Mouse (Mus musculus): Measurements from ENCODE around the gene Mxra7.

The Mxra7 gene

DNA sequence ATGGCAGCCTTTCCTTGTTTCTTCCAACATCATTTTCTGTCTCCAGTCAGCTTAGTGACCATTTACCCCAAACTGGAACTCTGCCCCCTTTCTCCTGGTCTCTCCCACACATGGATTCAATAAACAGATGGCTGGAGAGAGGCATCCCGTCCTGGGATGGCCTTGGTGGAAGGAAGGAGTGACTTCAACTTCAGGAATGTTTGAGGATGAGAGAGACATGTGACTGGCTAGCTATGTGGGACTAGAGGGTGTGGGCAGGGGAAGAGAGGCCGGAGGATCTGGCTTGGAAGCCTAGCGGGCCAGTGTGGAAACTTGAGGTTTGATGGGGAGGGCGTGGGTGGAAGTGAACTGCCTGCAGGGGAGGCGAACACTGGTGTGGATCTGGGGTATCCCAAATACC, 11.1 kb downstream of the Mxra7 start:
- DNase-seq: no peak

DNA sequence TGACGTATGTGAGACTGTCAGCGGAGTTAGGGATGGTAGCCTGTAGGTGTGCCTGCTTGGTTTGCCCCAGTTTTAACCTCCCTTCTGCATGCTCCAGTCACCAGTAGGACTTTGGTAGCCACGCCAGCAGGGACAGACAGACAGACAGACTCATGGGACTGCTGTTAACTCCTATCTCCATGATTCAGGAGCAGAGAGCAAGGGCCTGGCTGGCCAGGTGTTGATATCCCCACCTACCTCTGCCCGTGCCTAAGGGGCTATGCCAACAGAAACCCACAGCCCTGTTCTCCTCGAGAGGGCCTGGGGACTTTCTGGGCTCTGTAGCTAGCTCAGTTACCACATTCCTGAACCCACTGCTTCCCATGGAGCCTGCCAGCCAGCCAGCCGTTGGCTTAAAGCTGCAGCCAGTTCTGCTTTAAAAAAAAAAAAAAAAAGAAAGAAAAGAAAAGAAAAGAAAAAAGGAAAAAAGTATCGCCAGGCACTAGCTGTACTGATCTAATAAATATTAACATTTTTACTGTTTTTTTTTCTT, 12.9 kb downstream of the Mxra7 start:
- DNase-seq: no peak

DNA sequence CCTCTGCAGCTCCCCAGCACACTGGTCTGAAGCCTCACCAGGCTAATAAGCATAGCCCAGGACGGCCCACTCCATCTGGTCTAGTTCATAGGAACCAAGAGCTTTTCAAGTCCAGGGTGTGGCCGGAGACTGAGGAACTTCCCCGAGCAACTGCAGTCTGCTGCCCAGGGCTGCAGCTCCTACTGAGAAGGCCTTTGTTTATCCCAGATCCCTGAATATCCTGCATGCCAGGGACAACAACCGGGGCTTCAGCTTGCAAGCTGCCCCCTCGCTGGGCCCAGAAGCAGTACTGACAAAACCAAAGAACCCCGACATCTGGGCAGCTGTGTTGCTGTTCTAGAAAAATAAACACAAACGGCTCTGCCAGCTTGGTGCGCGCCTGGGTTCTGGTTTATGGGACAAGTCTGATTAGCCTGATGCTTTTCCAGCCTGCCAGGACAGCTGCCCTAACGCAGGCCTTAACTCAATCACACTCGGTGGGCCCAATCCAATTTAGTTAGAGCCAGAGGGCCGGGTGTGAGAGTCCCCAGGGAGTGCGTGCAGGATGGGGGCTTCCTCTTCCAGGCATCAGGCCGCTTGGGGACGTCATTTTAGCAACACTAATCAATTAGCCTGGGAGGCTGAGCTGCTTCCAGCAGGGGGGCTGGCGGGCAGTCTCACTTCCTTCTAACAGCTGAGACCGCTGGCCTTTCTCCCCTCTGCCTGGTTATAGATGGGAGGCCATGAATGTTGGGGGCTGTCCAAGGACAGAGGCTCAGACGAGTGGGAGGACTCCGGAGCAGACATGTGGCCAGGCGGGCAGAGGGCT, 13.6 kb downstream of the Mxra7 start:
- DNase-seq: peak; percentile 94

DNA sequence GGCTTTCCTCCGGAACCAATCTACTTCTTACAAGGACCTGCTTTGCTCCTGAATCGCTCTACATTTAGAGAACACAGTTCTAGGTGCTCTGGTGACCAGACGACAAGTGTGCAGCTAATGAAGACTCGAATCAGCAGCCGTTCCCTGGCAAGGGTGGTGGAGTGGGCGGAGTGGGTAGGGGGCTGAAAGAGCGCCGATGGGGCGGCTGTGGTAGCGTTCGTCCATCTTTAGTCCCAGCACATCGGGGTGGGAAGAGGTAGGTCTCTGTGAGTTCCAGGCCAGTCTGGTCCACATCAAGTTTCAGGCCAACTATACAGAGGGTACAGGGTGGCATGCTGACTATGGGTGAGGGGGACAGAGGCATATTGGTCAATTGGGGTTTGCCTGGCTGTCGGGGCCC, 14.2 kb downstream of the Mxra7 start:
- DNase-seq: no peak

DNA sequence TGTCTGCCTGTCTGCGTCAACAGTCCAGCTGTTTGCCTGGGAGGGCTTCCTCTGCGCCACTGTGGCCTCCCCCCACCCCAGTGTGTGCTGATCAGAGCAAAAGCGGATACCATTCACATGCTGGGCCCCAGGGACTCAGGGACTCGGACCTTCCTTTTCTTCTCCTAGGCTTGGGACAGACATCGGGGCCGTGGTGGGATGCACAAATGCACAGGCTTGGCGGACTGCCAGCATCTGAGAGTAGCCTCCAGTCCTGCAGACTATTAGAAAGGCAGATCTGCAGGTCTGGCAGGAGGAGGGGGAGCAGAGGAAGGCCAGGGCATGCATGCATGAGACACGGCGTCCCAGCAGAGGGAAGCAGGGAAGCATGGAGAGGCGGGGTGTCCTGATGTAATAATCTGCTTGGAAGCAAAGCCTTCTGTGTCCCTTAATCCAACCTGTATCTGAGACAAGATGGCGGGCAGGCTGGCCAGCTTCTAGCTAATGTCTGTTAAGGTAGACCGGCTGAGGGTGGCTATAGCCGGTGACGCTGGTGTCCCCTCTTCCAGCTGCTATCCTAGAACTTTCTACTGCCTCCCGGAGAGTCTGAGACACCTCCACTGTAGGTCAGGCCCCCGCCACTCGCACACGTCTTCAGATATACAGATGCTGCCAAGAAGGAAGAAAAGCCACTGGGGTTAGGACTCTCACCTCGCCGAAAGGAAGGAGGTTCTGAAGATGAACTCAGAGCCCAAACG, 14.9 kb downstream of the Mxra7 start:
- DNase-seq: peak; percentile 90

DNA sequence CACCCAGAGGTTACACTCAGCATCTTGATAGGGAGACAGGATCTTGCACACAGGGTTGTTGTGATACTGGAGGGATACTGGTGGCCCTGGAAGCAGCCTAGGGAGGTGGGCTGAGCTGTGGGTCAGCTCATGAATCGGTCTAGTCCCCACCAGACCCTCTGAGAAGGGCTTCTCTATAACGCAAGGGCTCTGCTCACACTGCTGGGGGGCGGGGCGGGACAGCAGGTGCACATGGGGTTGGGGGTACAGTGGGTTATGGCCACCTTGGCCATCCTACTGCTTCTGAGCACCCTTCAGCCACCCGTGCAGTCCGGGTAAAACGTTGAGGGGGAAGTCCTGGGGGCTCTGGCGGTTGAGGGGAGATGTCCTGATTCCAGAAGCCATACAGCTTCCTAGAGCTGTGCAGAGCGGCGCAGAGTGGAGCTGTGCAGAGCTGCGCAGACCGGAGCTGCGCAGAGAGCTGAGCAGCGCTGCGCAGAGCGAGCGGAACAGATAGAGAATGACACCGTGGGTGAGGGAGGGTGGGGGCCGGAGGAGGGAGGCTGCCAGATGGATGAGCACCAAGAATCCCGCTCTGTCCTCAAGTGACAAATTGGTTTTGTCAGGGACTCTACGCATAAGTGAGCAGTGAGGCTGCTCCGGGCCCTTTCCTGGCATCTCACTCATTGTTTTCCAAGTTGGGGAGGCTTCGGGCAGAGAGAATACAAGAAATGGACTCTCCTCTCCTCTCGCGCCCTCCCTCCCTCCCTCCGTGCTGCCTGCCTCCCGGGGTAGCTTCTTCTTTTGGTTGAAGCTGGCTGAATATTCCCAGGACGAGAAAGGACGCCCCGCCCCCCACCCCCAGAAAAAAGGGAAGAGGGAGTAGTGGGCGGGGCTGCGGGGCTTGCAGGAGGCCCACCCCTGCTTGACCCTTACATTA, 16.6 kb downstream of the Mxra7 start:
- peak; percentile 100 for DNase-seq

DNA sequence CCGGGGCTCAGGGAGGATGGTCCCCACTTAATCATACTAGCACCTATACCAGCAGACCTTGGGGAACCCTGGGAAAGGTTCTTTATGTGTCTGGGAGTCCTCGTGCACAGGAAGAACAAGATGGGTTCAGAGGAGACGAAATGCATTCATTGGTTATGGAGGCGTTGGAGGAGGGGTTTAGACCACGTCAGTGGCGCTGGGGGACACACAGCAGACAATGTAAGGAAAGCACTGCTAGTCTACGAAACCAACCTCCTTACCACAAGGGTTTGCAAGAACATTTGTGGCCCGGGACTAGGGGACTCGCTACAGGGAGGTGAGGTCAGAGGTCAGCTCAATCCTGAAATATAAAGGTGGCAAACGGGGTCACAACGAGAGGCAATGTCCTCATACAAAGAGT, 17.3 kb downstream of the Mxra7 start:
- peak; percentile 62 for DNase-seq

DNA sequence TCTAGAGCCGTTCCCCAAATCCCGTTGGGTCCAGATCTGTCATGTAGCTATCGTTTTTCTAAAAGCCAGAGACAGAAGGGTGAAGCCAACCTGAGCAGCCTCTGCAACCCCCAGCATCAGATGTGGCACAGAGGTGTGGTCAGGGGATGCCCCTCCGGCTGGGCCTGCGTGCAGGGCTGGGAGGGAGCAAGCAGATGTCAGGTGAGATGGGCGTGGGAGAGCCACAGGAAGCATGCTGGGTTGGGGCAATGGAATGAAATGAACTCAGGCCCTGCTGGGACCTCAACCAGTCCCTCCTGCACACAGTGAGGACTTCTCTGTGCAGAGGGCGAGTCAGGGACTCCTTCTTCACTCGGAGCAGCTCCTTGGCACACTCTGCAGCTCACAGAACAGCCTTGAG, 18.3 kb downstream of the Mxra7 start:
- DNase-seq: no peak

DNA sequence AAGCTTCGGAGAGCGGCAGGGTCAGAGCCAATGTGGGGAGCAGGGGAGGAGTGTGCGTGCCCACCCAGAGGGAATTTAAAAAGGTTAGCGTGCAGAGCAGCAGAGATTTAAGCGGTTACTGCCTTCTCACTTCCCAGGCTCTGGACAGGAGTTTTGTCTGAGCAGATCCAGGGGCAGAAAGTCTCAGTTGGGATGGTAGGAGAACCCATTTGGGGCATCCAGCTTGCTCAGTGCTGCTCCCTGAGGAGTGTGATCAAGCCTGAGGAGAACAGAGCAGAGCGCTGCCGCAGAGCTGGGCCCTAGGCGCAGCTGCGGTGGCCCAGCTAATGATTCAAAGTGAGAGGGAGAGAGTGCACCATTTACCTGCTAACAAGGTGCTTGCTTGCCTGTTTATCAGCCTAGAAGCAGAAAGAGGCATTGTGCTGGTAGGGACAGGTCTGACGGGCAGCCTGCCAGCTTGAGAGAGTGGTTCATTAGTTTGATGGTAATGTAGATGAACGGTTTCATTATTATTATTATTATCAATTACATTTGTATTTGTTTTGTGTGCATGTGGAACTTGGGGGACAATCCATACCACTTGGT, 18.9 kb downstream of the Mxra7 start:
- peak; percentile 43 for DNase-seq

DNA sequence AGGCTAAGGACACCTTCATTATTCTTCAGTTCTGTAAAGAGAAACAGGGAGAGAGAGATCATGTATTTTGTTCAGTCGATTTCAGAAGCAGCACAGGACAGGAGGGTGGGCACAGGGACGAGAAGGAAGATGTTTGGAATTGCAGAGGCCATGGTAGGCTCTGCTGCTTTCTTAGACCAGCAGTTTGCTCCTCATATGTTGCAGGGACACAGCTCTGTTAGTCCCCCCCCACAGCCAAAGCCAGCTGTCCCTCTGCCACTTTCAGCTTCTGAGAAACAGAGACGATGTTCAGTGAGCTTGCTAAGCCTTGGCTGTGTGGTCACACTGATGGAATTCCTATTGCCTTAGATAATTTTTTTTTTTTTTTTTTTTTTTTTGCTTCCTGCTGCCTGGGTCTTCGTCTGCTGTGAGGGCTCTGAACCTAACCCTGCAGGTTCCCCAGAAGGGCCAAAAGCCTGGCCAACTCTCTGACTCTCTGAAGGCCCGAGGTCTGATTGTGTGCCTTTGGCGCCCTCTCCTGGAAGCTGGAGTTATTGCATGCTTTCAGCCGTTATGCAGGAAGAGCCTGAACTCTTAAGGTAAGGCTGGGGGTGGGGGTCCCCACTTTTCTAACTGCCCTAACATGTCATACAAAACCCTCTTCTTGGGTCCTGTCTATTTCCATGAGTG, 19.8 kb downstream of the Mxra7 start:
- DNase-seq: peak; percentile 92

DNA sequence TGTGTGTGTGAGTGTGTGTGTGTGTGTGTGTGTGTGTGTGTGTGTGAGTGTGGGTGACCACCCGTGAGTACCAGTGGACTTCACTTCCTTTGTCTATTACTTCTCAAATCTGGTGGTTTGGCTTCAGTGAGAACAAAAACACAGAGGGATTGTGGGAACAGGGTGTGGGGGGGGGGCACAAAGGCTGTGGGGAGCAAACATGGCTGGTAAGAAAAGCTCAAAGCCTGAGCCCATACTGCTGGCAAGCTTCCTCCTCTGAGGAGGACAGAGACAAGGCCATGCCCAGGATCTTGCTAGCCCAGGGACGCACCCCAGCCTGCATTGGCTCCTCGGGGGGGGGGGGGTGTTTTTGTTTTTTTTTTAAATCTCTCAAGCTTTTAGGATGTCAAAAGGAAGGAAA, 20.3 kb downstream of the Mxra7 start:
- no peak for DNase-seq

DNA sequence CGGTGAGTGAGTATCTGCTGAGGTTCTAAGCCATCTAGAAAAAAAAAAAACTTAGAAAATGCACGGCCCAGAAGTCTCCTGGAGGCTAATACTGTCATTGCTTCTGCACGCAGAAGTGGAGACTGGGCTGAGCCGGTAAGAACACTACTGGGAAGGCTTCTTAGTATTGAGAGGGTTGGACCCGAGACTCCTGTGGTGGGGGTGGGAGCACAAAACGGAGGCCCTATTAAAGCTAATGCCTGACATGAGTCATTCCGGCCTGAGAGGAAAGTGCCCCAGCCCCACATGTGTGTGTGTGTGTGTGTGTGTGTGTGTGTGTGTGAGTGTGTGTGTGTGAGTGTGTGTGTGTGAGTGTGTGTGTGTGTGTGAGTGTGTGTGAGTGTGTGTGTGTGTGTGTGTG, 20.7 kb downstream of the Mxra7 start:
- DNase-seq: no peak

DNA sequence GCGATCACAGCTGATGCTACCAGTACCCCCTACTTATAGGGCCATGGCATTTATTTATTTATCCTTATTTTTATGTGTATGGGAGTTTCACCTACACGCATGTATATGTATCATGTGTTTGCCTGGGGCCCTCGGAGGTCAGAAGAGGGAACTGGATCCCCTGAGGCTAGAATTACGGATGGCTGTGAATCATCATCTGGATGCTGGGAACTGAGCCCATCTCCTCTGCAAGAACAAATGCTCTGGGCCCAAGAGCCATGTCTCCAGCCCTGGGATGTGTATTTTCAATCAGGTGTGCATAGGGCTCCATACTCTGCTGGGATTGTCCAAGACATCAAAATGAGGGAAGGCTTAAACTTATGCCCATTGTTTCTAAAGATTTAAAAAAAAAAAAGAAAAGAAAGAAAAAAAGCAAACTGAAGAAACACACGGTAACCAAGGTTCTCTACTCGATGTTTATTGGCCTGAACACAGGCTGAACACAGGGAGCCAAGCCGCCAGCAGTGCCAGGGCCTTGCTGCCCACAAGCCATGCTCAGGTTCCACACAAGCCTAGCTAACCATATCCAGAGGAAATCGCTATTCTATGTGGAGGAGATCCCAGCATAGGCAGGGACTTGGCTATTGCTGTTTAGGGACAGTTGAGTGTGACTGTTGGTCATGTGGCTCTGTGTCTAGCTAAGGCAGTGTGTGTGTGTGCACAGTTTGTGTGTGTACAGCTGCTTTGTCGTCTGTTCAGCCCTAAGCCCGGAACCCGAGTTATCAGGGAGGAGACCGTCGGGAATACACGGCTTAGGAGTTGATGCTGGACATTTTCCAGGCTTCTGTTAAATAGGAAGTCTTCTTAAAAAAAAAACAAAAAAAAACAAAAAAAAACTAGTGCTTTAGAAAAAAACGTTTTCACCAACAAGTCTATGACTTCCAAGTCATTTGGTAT, 21.4 kb downstream of the Mxra7 start:
- no peak for DNase-seq

DNA sequence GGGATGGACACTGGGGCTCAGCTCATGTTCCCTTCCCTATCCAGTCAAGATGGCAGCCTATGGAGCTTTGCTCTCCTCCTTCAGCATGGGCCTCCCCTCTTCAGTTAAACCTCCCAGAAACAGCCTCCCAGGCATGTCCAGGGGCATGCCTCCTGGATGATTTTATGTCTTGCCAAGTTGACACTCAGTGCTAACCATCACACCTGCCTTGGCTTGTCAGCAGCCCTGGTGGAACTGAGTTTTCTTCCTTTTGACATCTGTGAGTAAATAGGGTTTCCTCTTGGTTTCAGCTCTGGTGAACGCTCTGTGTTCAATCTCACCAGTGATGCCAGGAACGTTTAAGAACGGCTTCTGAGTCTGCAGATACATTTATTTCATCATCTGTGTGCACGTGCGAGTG, 25.1 kb downstream of the Mxra7 start:
- DNase-seq: no peak

DNA sequence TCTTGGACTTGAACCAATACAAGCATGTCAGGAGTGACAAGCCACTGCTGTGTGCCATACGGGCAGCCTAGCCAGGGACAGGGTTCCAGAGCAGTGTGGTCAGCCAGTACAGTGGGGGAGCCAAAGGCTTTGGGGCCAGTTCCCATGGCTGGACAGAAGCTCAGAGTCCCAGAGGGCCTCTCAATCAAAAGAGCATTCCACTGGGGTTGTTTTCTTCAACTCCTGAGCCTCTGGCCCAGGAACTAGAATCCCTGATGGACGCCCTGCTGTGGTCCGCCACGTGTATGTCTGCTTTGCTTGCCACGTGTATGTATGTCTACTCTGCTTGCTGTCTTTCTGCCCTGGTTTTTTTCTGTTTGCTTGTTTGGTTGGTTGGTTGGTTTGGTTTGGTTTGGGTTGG, 26.7 kb downstream of the Mxra7 start:
- no peak for DNase-seq

DNA sequence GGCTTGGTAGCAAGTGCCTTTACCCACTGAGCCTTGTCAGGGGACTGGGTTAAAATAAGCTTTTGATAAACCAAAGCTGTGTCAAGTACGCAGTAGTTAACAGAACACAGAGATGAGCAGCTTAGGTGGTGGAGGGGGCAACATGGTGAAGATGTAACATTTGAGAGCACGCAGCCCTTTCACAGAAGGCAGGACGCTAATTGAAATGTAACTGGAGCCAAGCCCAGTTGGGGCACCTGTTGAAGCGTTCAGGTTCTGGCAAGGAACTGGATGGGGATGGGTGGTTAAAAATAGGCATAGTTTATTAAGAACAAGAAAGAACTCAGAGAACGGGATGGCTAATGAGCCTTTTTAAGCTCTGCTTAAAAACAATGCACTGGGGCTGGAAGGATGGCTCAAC, 28.5 kb downstream of the Mxra7 start:
- DNase-seq: no peak

DNA sequence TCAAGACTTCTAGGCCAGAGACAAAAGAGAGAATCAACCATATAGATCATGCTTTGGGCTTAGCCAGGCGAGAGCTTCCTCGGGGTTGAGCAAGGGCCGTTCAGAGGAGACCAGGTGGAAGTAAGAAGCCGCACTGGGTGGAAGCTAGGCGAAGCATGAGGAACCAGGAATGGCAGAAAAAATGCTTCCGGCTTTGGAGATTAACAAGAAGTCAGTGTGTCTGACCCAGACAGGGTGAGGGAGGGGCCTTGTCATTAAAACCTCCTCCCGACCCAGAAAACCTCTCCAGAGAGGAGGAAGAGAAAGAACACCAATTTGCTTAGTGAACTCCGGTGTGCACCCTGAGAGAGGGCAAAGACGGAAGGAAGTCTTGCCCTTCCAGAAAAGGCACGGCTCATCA, 43.6 kb downstream of the Mxra7 start:
- DNase-seq: peak; percentile 66

DNA sequence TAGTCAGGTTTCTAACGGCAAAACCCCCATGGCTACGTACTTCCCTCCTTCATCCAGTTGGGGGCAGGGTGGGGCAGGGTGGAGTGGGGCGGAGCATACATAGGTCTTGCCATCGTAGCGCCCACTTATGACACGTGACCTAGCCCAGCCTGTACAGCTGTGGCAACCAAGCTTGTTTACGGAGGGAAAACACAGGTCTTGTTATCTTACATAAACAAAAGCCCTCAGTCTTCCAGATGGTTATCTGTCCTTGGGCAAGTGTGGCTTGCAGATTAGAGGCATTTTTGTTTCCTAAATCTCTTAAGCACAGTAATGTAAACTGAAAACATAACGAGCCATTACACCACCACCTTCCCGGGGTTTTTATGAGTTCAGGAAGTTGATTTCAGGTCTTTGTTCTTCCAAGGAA, 45.1 kb downstream of the Mxra7 start:
- peak; percentile 40 for DNase-seq

DNA sequence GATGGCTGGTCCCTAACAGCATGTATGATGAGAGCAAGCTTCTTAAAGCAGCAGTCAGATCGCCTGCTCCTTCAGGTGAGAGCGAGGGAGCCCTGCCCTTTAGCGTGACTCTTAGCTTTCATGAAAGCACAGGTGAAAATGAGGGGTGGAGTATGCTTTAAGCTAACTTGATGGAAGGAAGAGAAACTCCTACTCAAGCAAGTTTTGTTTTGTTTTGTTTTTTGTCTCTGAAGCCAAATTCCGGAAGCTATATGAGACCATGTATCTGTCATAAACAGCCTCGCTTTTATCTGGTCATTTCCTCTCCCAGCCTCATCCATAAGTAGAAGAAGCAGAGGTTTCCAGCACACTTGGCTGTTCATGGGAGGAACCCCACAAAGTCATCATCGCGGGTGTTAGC, 52.4 kb downstream of the Mxra7 start, which contains the start of gene St6galnac1:
Gene St6galnac1 (minus strand): TSS at position 101 of the 400 bp plus-strand sequence.
- DNase-seq: no peak

DNA sequence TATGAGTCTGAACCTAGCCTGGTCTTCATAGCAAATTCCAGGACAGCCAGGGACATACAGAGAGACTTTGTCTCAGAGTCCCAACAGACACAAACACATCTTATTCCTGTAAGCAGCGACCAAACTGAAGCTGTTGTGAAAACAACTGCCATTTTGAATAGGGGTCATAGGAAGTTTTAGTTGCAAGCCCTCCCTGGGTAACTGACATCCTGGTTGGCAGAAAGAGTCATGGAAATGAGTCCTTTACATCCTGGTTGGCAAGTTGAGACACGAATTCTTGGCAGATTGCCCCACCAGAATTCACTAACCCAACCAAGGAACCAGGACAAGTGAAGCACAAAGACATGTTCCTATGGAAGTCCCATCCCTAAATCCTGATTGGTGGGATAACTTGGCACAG, 54.6 kb downstream of the Mxra7 start:
- no peak for DNase-seq

DNA sequence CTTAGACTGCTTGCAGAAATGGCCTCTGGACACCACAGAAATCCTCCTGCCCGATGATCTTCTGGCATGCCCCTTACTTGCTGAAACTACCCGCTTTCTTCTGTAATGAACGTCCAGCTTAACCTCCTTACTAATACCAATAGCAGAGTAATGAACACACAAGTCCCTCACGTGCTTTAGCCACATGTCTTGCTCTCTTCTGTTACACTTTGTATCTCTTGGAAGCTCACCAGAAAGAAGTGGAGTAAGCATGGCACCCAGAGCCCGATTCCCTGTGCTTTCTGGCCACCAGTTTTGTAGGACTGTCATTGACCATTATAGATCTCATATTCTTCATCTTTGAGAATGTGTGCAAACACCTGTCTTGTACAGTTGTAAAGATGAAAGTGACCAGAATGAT, 58.0 kb downstream of the Mxra7 start:
- no peak for DNase-seq
